Mouse (Mus musculus) intestine, postnatal 0 days (tissue): Measurements from ENCODE around the gene Atp23. TPM values are rescaled to one million over a fixed set of nuclear protein-coding genes. Genes with fewer than 3 reads are reported as not detected.

Experiments used
- ATAC-seq: fragments of 200-750 bp; cut with Nextera tagmentation; 2 replicates; pipeline ENCODE4 v1.8.0; 2017; ENCODE audit warnings: mild to moderate bottlenecking, moderate TSS enrichment, moderate library complexity
- H3K27ac ChIP-seq: fragments of 300-500 bp; sonication (generic); 2 replicates; pipeline ENCODE4 v1.5.1; 2014; ENCODE audit warnings: mild to moderate bottlenecking, low read depth, low read length, moderate library complexity
- H3K27me3 ChIP-seq: fragments of 300-500 bp; sonication (generic); replicated peaks from 2 replicates; pipeline ENCODE4 v1.6.1; 2014; ENCODE audit warnings: low read length, mixed read lengths; ENCODE audit not compliant: control insufficient read depth, insufficient read depth
- H3K36me3 ChIP-seq: fragments of 300-500 bp; sonication (generic); 2 replicates; pipeline ENCODE4 v1.6.1; 2014; ENCODE audit warnings: mild to moderate bottlenecking, moderate library complexity; ENCODE audit not compliant: control insufficient read depth, insufficient read depth
- H3K4me1 ChIP-seq: fragments of 300-500 bp; sonication (generic); replicated peaks from 2 replicates; pipeline ENCODE4 v1.6.1; 2014; ENCODE audit warnings: antibody characterized with exemption, low read length, mixed read lengths; ENCODE audit not compliant: control insufficient read depth, insufficient read depth
- H3K4me2 ChIP-seq: fragments of 300-500 bp; sonication (generic); replicated peaks from 2 replicates; pipeline ENCODE4 v1.6.1; 2014; ENCODE audit warnings: low read depth, mild to moderate bottlenecking, moderate library complexity
- H3K4me3 ChIP-seq: fragments of 300-500 bp; sonication (generic); 2 replicates; pipeline ENCODE4 v1.5.1; 2014; ENCODE audit warnings: low read depth, low read length
- H3K9ac ChIP-seq: fragments of 300-500 bp; sonication (generic); 2 replicates; pipeline ENCODE4 v1.6.1; 2014; ENCODE audit warnings: mild to moderate bottlenecking, low read depth, low read length
- H3K9me3 ChIP-seq: fragments of 300-500 bp; sonication (generic); 2 replicates; pipeline ENCODE4 v1.6.1; 2016; ENCODE audit warnings: mixed run types; ENCODE audit not compliant: control insufficient read depth
- CTCF ChIP-seq: sonication (generic); IDR thresholded peaks from 2 replicates; pipeline ENCODE4 v1.5.1; 2016; ENCODE audit warnings: low read depth, mild to moderate bottlenecking, control low read depth, antibody characterized with exemption, moderate library complexity
- WGBS: fragments of 180-500 bp; shearing (Covaris S2); extraction: QIAGEN DNeasy Blood & Tissue Kit; methylation state at CpG from one replicate; pipeline ENCODE4 v1.1.7; 2014; 5-methylcytosine and 5-hydroxymethylcytosine counted together
- polyA plus RNA-seq: library from polyadenylated mRNA; unstranded; fragments of >200 nt; fragmentation: Nextera tagmentation; extraction: Ambion mirVana; gene quantifications from 2 replicates; pipeline ENCODE4 v1.2.1, GENCODE M21; 2015

Atp23 gene
- polyA plus RNA-seq, 1 experiment from 2014 or later, result 8.0 TPM

GRCm38 (mm10) chr10:126935121-126935520 lies 34.0 kb upstream of the Atp23 start:
- no peak overlapping the region for H3K4me3 ChIP-seq
- TF ChIP-seq CTCF, result no peak
- 40% methylated on average over 8 of the region's 8 CpGs for WGBS
- H3K4me2 ChIP-seq, result peak overlapping the region; percentile 53
- peak overlapping the region; percentile 93 for H3K27ac ChIP-seq
- H3K36me3 ChIP-seq, result no peaks in the 10 kb centered on the region
- no peaks in the 10 kb centered on the region for H3K27me3 ChIP-seq
- H3K9me3 ChIP-seq, result no peaks in the 10 kb centered on the region
- peak; percentile 91 for ATAC-seq
- peak overlapping the region; percentile 38 for H3K9ac ChIP-seq
- peaks cover 21% of the 10 kb centered on the region for H3K4me1 ChIP-seq

- TF ChIP-seq CTCF, result no peak
- Histone ChIP-seq H3K36me3 (no peaks in the 10 kb centered on the region), H3K27ac (peak overlapping the region; percentile 93), H3K9me3 (no peaks in the 10 kb centered on the region), H3K9ac (0 out of 2 replicates have a peak overlapping the region, but pooled peaks have one; percentile 38), H3K27me3 (no peaks in the 10 kb centered on the region), H3K4me3 (no peak overlapping the region), H3K4me1 (peaks cover 21% of the 10 kb centered on the region), H3K4me2 (peak overlapping the region; percentile 53)
- 64% methylated on average over 13 of the region's 13 CpGs for WGBS
- ATAC-seq, result peak; percentile 44
Measured at GRCm38 (mm10) chr10:126934561-126934960, 33.4 kb upstream of the Atp23 start.

GRCm38 (mm10) chr10:126931760-126932139 lies 30.6 kb upstream of the Atp23 start:
- Histone ChIP-seq H3K36me3 (no peaks in the 10 kb centered on the region), H3K4me3 (no peak overlapping the region), H3K9ac (no peak overlapping the region), H3K4me1 (peaks cover 44% of the 10 kb centered on the region), H3K27ac (peak overlapping the region; percentile 77), H3K4me2 (no peak overlapping the region; the same call in 1 of the 2 replicates), H3K9me3 (no peaks in the 10 kb centered on the region), H3K27me3 (no peaks in the 10 kb centered on the region)
- TF ChIP-seq CTCF, result no peak
- ATAC-seq, result no peak

GRCm38 (mm10) chr10:126931123-126931759 lies 30.1 kb upstream of the Atp23 start:
- Histone ChIP-seq H3K9ac (no peak overlapping the region), H3K4me1 (peaks cover 42% of the 10 kb centered on the region), H3K27ac (peak overlapping the region; percentile 77), H3K27me3 (no peaks in the 10 kb centered on the region), H3K36me3 (no peaks in the 10 kb centered on the region), H3K4me3 (no peak overlapping the region), H3K9me3 (no peaks in the 10 kb centered on the region), H3K4me2 (no peak overlapping the region; the same call in 1 of the 2 replicates)
- WGBS, result 59% methylated on average over 8 of the region's 8 CpGs
- TF ChIP-seq CTCF, result no peak
- no peak for ATAC-seq

GRCm38 (mm10) chr10:126930270-126931121 lies 29.3 kb upstream of the Atp23 start:
- ATAC-seq, result peak; percentile 34
- Histone ChIP-seq H3K9me3 (no peaks in the 10 kb centered on the region), H3K36me3 (no peaks in the 10 kb centered on the region), H3K27me3 (no peaks in the 10 kb centered on the region), H3K4me1 (peaks cover 36% of the 10 kb centered on the region), H3K4me2 (peak overlapping the region; percentile 24), H3K4me3 (no peak overlapping the region), H3K27ac (peak overlapping the region; percentile 80), H3K9ac (no peak overlapping the region)
- 40% methylated on average over 15 of the region's 15 CpGs for WGBS
- TF ChIP-seq CTCF, result no peak

GRCm38 (mm10) chr10:126929543-126929942 lies 28.4 kb upstream of the Atp23 start:
- no peak overlapping the region for H3K9ac ChIP-seq
- H3K4me1 ChIP-seq, result peaks cover 29% of the 10 kb centered on the region
- no peak for ATAC-seq

More at GRCm38 (mm10) chr10:126929543-126929942, 28.4 kb upstream of the Atp23 start:
- no peaks in the 10 kb centered on the region for H3K9me3 ChIP-seq
- peak overlapping the region; percentile 94; the same call in 1 of the 2 replicates for H3K27ac ChIP-seq
- H3K36me3 ChIP-seq, result no peaks in the 10 kb centered on the region
- 0 out of 2 replicates have a peak overlapping the region, but pooled peaks have one; percentile 86 for H3K4me2 ChIP-seq
- no peaks in the 10 kb centered on the region for H3K27me3 ChIP-seq
- no peak overlapping the region for H3K4me3 ChIP-seq
- no peak for TF ChIP-seq CTCF
- WGBS, result 63% methylated on average over 3 of the region's 3 CpGs
